Mouse (Mus musculus) forebrain, embryonic 12.5 days (tissue): Measurements from ENCODE around the gene Hoxc8. TPM values are rescaled to one million over a fixed set of nuclear protein-coding genes. Genes with fewer than 3 reads are reported as not detected.

ENCODE experiments used
- ATAC-seq: fragments of 200-750 bp; cut with Nextera tagmentation; 2 replicates; pipeline ENCODE4 v1.8.0; 2017; ENCODE audit warnings: moderate TSS enrichment; ENCODE audit not compliant: low FRiP score
- H3K27ac ChIP-seq: fragments of 300-500 bp; sonication (generic); 2 replicates; pipeline ENCODE4 v1.5.1; 2016; ENCODE audit warnings: mild to moderate bottlenecking
- H3K27me3 ChIP-seq: fragments of 300-500 bp; sonication (generic); 2 replicates; pipeline ENCODE4 v1.6.1; 2016; ENCODE audit warnings: mild to moderate bottlenecking
- H3K36me3 ChIP-seq: fragments of 300-500 bp; sonication (generic); replicated peaks from 2 replicates; pipeline ENCODE4 v1.6.1; 2016; ENCODE audit warnings: mild to moderate bottlenecking
- H3K4me1 ChIP-seq: fragments of 300-500 bp; sonication (generic); 2 replicates; pipeline ENCODE4 v1.6.1; 2016
- H3K4me2 ChIP-seq: fragments of 300-500 bp; sonication (generic); 2 replicates; pipeline ENCODE4 v1.6.1; 2016; ENCODE audit warnings: mild to moderate bottlenecking, moderate library complexity
- H3K4me3 ChIP-seq: fragments of 300-500 bp; sonication (generic); replicated peaks from 2 replicates; pipeline ENCODE4 v1.5.1; 2016; ENCODE audit warnings: mild to moderate bottlenecking
- H3K9ac ChIP-seq: fragments of 300-500 bp; sonication (generic); 2 replicates; pipeline ENCODE4 v1.6.1; 2016; ENCODE audit warnings: mild to moderate bottlenecking
- H3K9me3 ChIP-seq: fragments of 300-500 bp; sonication (generic); 2 replicates; pipeline ENCODE4 v1.6.1; 2016
- WGBS: fragments of 180-500 bp; shearing (Covaris S2); methylation state at CpG from one replicate; pipeline ENCODE4 v1.1.7; 2016; 5-methylcytosine and 5-hydroxymethylcytosine counted together
- polyA plus RNA-seq: library from polyadenylated mRNA; unstranded; fragments of >200 nt; fragmentation: Nextera tagmentation; extraction: Ambion mirVana; gene quantifications from 2 replicates; pipeline ENCODE4 v1.2.1, GENCODE M21; 2016

Gene Hoxc8
- polyA plus RNA-seq, 1 experiment from 2014 or later, result not detected

GRCm38 (mm10) chr15:103018636-103019035 lies 28.2 kb downstream of the Hoxc8 start, which contains the start of gene Hoxc4:
Hoxc4 (plus strand) TSS chr15:103018934.
- Histone ChIP-seq H3K4me1 (peaks cover 5% of the 10 kb centered on the region), H3K27ac (no peak within 1 kb of the TSS), H3K9me3 (no peaks in the 10 kb centered on the region), H3K4me2 (no peak within 1 kb of the TSS), H3K36me3 (no peaks in the 10 kb centered on the region), H3K4me3 (no peak within 1 kb of the TSS), H3K27me3 (peaks cover 99% of the 10 kb centered on the region), H3K9ac (no peak within 1 kb of the TSS)
- 6% methylated on average over 9 of the region's 9 CpGs for WGBS
- ATAC-seq, result no peak

GRCm38 (mm10) chr15:103020899-103021418 lies 30.6 kb downstream of the Hoxc8 start:
- H3K36me3 ChIP-seq, result no peaks in the 10 kb centered on the region

GRCm38 (mm10) chr15:103021544-103021943 lies 31.1 kb downstream of the Hoxc8 start:
- no peaks in the 10 kb centered on the region for H3K4me1 ChIP-seq
- H3K4me3 ChIP-seq, result no peak overlapping the region
- ATAC-seq, result no peak
- H3K36me3 ChIP-seq, result no peaks in the 10 kb centered on the region
- H3K27ac ChIP-seq, result no peak overlapping the region
- H3K27me3 ChIP-seq, result peaks cover 97% of the 10 kb centered on the region
- H3K9ac ChIP-seq, result no peak overlapping the region
- no peak overlapping the region for H3K4me2 ChIP-seq
- H3K9me3 ChIP-seq, result no peaks in the 10 kb centered on the region
- WGBS, result 7% methylated on average over 8 of the region's 8 CpGs

More at GRCm38 (mm10) chr15:103020899-103021418, 30.6 kb downstream of the Hoxc8 start:
- no peak overlapping the region for H3K27ac ChIP-seq
- no peak overlapping the region for H3K4me2 ChIP-seq
- H3K27me3 ChIP-seq, result peaks cover 97% of the 10 kb centered on the region
- under 1% methylated on average over 8 of the region's 8 CpGs for WGBS
- ATAC-seq, result no peak
- H3K4me1 ChIP-seq, result no peaks in the 10 kb centered on the region
- H3K4me3 ChIP-seq, result no peak overlapping the region
- H3K9ac ChIP-seq, result no peak overlapping the region
- no peaks in the 10 kb centered on the region for H3K9me3 ChIP-seq

- 0% methylated on average over 2 of the region's 2 CpGs for WGBS
- H3K4me3 ChIP-seq, result no peak overlapping the region
- H3K9me3 ChIP-seq, result no peaks in the 10 kb centered on the region
- H3K4me1 ChIP-seq, result no peaks in the 10 kb centered on the region
- peaks cover 97% of the 10 kb centered on the region for H3K27me3 ChIP-seq
- no peak for ATAC-seq
- H3K27ac ChIP-seq, result no peak overlapping the region
- H3K36me3 ChIP-seq, result no peaks in the 10 kb centered on the region
- no peak overlapping the region for H3K4me2 ChIP-seq
- no peak overlapping the region for H3K9ac ChIP-seq
These were observed 33.7 kb downstream of the Hoxc8 start for GRCm38 (mm10) chr15:103024131-103024530.

GRCm38 (mm10) chr15:103027266-103028235 lies 37.1 kb downstream of the Hoxc8 start:
- Histone ChIP-seq H3K4me1 (no peaks in the 10 kb centered on the region), H3K27ac (no peak overlapping the region), H3K9ac (no peak overlapping the region), H3K9me3 (no peaks in the 10 kb centered on the region), H3K27me3 (peaks cover 91% of the 10 kb centered on the region), H3K36me3 (no peaks in the 10 kb centered on the region), H3K4me2 (no peak overlapping the region), H3K4me3 (no peak overlapping the region)
- WGBS, result under 1% methylated on average over 42 of the region's 43 CpGs
- ATAC-seq, result no peak

- Histone ChIP-seq H3K27me3 (peaks cover 91% of the 10 kb centered on the region), H3K9ac (no peak overlapping the region), H3K36me3 (no peaks in the 10 kb centered on the region), H3K4me3 (no peak overlapping the region), H3K4me1 (no peaks in the 10 kb centered on the region), H3K27ac (no peak overlapping the region), H3K4me2 (no peak overlapping the region), H3K9me3 (no peaks in the 10 kb centered on the region)
- no peak for ATAC-seq
- WGBS, result 7% methylated on average over 9 of the region's 9 CpGs
These were observed 38.6 kb downstream of the Hoxc8 start for GRCm38 (mm10) chr15:103028916-103029512.

- no peaks in the 10 kb centered on the region for H3K36me3 ChIP-seq
- H3K4me3 ChIP-seq, result no peak overlapping the region
- peaks cover 91% of the 10 kb centered on the region for H3K27me3 ChIP-seq
- no peak overlapping the region for H3K9ac ChIP-seq
- no peak overlapping the region for H3K27ac ChIP-seq
- under 1% methylated on average over 8 of the region's 8 CpGs for WGBS
- no peak for ATAC-seq
- H3K4me2 ChIP-seq, result no peak overlapping the region
- 0 out of 2 replicates have a peak, but pooled peaks cover 4% of the 10 kb centered on the region for H3K4me1 ChIP-seq
- no peaks in the 10 kb centered on the region for H3K9me3 ChIP-seq
These were observed 39.7 kb downstream of the Hoxc8 start for GRCm38 (mm10) chr15:103030142-103030541.

- no CpG with 5 or more reads among the region's 3 CpGs for WGBS
- no peak overlapping the region for H3K9ac ChIP-seq
- no peak overlapping the region for H3K27ac ChIP-seq
- no peak for ATAC-seq
- H3K27me3 ChIP-seq, result peaks cover 93% of the 10 kb centered on the region
- H3K36me3 ChIP-seq, result no peaks in the 10 kb centered on the region
- no peak overlapping the region for H3K4me3 ChIP-seq
- H3K9me3 ChIP-seq, result no peaks in the 10 kb centered on the region
- H3K4me2 ChIP-seq, result no peak overlapping the region
- 0 out of 2 replicates have a peak, but pooled peaks cover 4% of the 10 kb centered on the region for H3K4me1 ChIP-seq
These were observed 41.8 kb downstream of the Hoxc8 start for GRCm38 (mm10) chr15:103032167-103032566.

- H3K4me3 ChIP-seq, result no peak overlapping the region
- H3K9me3 ChIP-seq, result no peaks in the 10 kb centered on the region
- ATAC-seq, result no peak
- H3K36me3 ChIP-seq, result no peaks in the 10 kb centered on the region
- 0 out of 2 replicates have a peak, but pooled peaks cover 4% of the 10 kb centered on the region for H3K4me1 ChIP-seq
- H3K27ac ChIP-seq, result no peak overlapping the region
- no peak overlapping the region for H3K9ac ChIP-seq
- WGBS, result under 1% methylated on average over 26 of the region's 26 CpGs
- H3K4me2 ChIP-seq, result no peak overlapping the region
- H3K27me3 ChIP-seq, result peaks cover 93% of the 10 kb centered on the region
These were observed 42.5 kb downstream of the Hoxc8 start for GRCm38 (mm10) chr15:103032646-103033575.

GRCm38 (mm10) chr15:103034043-103034806 lies 43.8 kb downstream of the Hoxc8 start:
- Histone ChIP-seq H3K27ac (no peak overlapping the region), H3K27me3 (peaks cover 93% of the 10 kb centered on the region), H3K4me1 (0 out of 2 replicates have a peak, but pooled peaks cover 4% of the 10 kb centered on the region), H3K9me3 (no peaks in the 10 kb centered on the region), H3K36me3 (no peaks in the 10 kb centered on the region), H3K4me3 (peak overlapping the region; percentile 5; the same call in 1 of the 2 replicates), H3K9ac (no peak overlapping the region), H3K4me2 (no peak overlapping the region)
- ATAC-seq, result no peak
- WGBS, result under 1% methylated on average over 24 of the region's 24 CpGs
